Mouse (Mus musculus): ENCODE measurements at regions not wholly inside any gene's neighbourhood (a gene's known extent, or its start where the extent isn't known, plus 50 kb on each side); places are given as distances from the start of the nearest gene placed in this dataset.

GRCm38 (mm10) chr6:140158986-140159385, 117.7 kb upstream of the Plcz1 start:
- H3K27me3 ChIP-seq (ENCODE audit: control insufficient read depth, insufficient read depth, low read length) = no peaks in the 10 kb centered on the region
- H3K27ac ChIP-seq (ENCODE audit: control insufficient read depth, insufficient read depth, low read depth, low read length) = no peak overlapping the region
- no peak overlapping the region for H3K4me3 ChIP-seq (ENCODE audit: control insufficient read depth, low read depth, low read length)
- H3K36me3 ChIP-seq (ENCODE audit: control insufficient read depth, insufficient read depth, low read length) = no peaks in the 10 kb centered on the region
- TF ChIP-seq CTCF (IDR thresholded peaks at IDR 0.05; ENCODE audit: control insufficient read depth, insufficient read depth, insufficient replicate concordance, low read depth, low read length) (no peak), POLR2A (IDR thresholded peaks at IDR 0.05; ENCODE audit: control insufficient read depth, low read depth, low read length) (no peak)
- no peaks in the 10 kb centered on the region for H3K4me1 ChIP-seq (ENCODE audit: control insufficient read depth, insufficient read depth, low read length)

- H3K4me3 ChIP-seq (ENCODE audit: control insufficient read depth, low read depth, low read length) = no peak overlapping the region
- H3K36me3 ChIP-seq (ENCODE audit: control insufficient read depth, insufficient read depth, low read length) = no peaks in the 10 kb centered on the region
- TF ChIP-seq CTCF (IDR thresholded peaks at IDR 0.05; ENCODE audit: control insufficient read depth, insufficient read depth, insufficient replicate concordance, low read depth, low read length) = no peak
- no peak for TF ChIP-seq POLR2A (IDR thresholded peaks at IDR 0.05; ENCODE audit: control insufficient read depth, low read depth, low read length)
- no peak overlapping the region for H3K27ac ChIP-seq (ENCODE audit: control insufficient read depth, insufficient read depth, low read depth, low read length)
- no peaks in the 10 kb centered on the region for H3K4me1 ChIP-seq (ENCODE audit: control insufficient read depth, insufficient read depth, low read length)
- no peaks in the 10 kb centered on the region for H3K27me3 ChIP-seq (ENCODE audit: control insufficient read depth, insufficient read depth, low read length)
Observed at GRCm38 (mm10) chr6:140157375-140157774, 116.1 kb upstream of the Plcz1 start.

GRCm38 (mm10) chr6:140152418-140153176, 111.3 kb upstream of the Plcz1 start:
- no peak overlapping the region for H3K27ac ChIP-seq (ENCODE audit: control insufficient read depth, insufficient read depth, low read depth, low read length)
- no peaks in the 10 kb centered on the region for H3K36me3 ChIP-seq (ENCODE audit: control insufficient read depth, insufficient read depth, low read length)
- H3K4me3 ChIP-seq (ENCODE audit: control insufficient read depth, low read depth, low read length) = no peak overlapping the region
- H3K27me3 ChIP-seq (ENCODE audit: control insufficient read depth, insufficient read depth, low read length) = no peaks in the 10 kb centered on the region
- H3K4me1 ChIP-seq (ENCODE audit: control insufficient read depth, insufficient read depth, low read length) = no peaks in the 10 kb centered on the region
- TF ChIP-seq CTCF (IDR thresholded peaks at IDR 0.05; ENCODE audit: control insufficient read depth, insufficient read depth, insufficient replicate concordance, low read depth, low read length) (no peak), POLR2A (IDR thresholded peaks at IDR 0.05; ENCODE audit: control insufficient read depth, low read depth, low read length) (no peak)

- Histone ChIP-seq H3K27ac (ENCODE audit: control insufficient read depth, insufficient read depth, low read depth, low read length) (no peak overlapping the region), H3K4me3 (ENCODE audit: control insufficient read depth, low read depth, low read length) (no peak overlapping the region), H3K27me3 (ENCODE audit: control insufficient read depth, insufficient read depth, low read length) (no peaks in the 10 kb centered on the region), H3K36me3 (ENCODE audit: control insufficient read depth, insufficient read depth, low read length) (no peaks in the 10 kb centered on the region), H3K4me1 (ENCODE audit: control insufficient read depth, insufficient read depth, low read length) (0 out of 2 replicates have a peak, but pooled peaks cover 2% of the 10 kb centered on the region)
- no peak for TF ChIP-seq POLR2A (IDR thresholded peaks at IDR 0.05; ENCODE audit: control insufficient read depth, low read depth, low read length)
- no peak for TF ChIP-seq CTCF (IDR thresholded peaks at IDR 0.05; ENCODE audit: control insufficient read depth, insufficient read depth, insufficient replicate concordance, low read depth, low read length)
Observed at GRCm38 (mm10) chr6:140148628-140149245, 107.5 kb upstream of the Plcz1 start.

GRCm38 (mm10) chr6:140148138-140148537, 106.9 kb upstream of the Plcz1 start:
- TF ChIP-seq POLR2A (IDR thresholded peaks at IDR 0.05; ENCODE audit: control insufficient read depth, low read depth, low read length) = no peak
- no peak for TF ChIP-seq CTCF (IDR thresholded peaks at IDR 0.05; ENCODE audit: control insufficient read depth, insufficient read depth, insufficient replicate concordance, low read depth, low read length)
- Histone ChIP-seq H3K4me3 (ENCODE audit: control insufficient read depth, low read depth, low read length) (no peak overlapping the region), H3K27me3 (ENCODE audit: control insufficient read depth, insufficient read depth, low read length) (no peaks in the 10 kb centered on the region), H3K27ac (ENCODE audit: control insufficient read depth, insufficient read depth, low read depth, low read length) (no peak overlapping the region), H3K4me1 (ENCODE audit: control insufficient read depth, insufficient read depth, low read length) (0 out of 2 replicates have a peak, but pooled peaks cover 4% of the 10 kb centered on the region), H3K36me3 (ENCODE audit: control insufficient read depth, insufficient read depth, low read length) (no peaks in the 10 kb centered on the region)

GRCm38 (mm10) chr6:140147711-140148110, 106.5 kb upstream of the Plcz1 start:
- no peak overlapping the region for H3K4me3 ChIP-seq (ENCODE audit: control insufficient read depth, low read depth, low read length)
- H3K4me1 ChIP-seq (ENCODE audit: control insufficient read depth, insufficient read depth, low read length) = 0 out of 2 replicates have a peak, but pooled peaks cover 4% of the 10 kb centered on the region
- TF ChIP-seq CTCF (IDR thresholded peaks at IDR 0.05; ENCODE audit: control insufficient read depth, insufficient read depth, insufficient replicate concordance, low read depth, low read length) (no peak), POLR2A (IDR thresholded peaks at IDR 0.05; ENCODE audit: control insufficient read depth, low read depth, low read length) (no peak)
- no peaks in the 10 kb centered on the region for H3K27me3 ChIP-seq (ENCODE audit: control insufficient read depth, insufficient read depth, low read length)
- no peaks in the 10 kb centered on the region for H3K36me3 ChIP-seq (ENCODE audit: control insufficient read depth, insufficient read depth, low read length)
- H3K27ac ChIP-seq (ENCODE audit: control insufficient read depth, insufficient read depth, low read depth, low read length) = no peak overlapping the region

- TF ChIP-seq POLR2A (IDR thresholded peaks at IDR 0.05; ENCODE audit: control insufficient read depth, low read depth, low read length) (no peak), CTCF (IDR thresholded peaks at IDR 0.05; ENCODE audit: control insufficient read depth, insufficient read depth, insufficient replicate concordance, low read depth, low read length) (no peak)
Observed at GRCm38 (mm10) chr6:140133734-140134133, 92.5 kb upstream of the Plcz1 start.

More at GRCm38 (mm10) chr6:140133734-140134133, 92.5 kb upstream of the Plcz1 start:
- H3K4me1 ChIP-seq (ENCODE audit: control insufficient read depth, insufficient read depth, low read length) = peaks cover 3% of the 10 kb centered on the region; the same call in 1 of the 2 replicates
- H3K27ac ChIP-seq (ENCODE audit: control insufficient read depth, insufficient read depth, low read depth, low read length) = no peak overlapping the region
- H3K27me3 ChIP-seq (ENCODE audit: control insufficient read depth, insufficient read depth, low read length) = no peaks in the 10 kb centered on the region
- H3K4me3 ChIP-seq (ENCODE audit: control insufficient read depth, low read depth, low read length) = no peak overlapping the region
- no peaks in the 10 kb centered on the region for H3K36me3 ChIP-seq (ENCODE audit: control insufficient read depth, insufficient read depth, low read length)

Data from testis, adult 2 months (tissue).